Mouse (Mus musculus) megakaryocyte, adult 5-6 weeks (primary cell): ENCODE measurements around the gene Trip11. TPM values are rescaled to one million over a fixed set of nuclear protein-coding genes. Genes with fewer than 3 reads are reported as not detected.

Experiments used
- total RNA-seq, 2 experiments: library from RNA; stranded (forward) in 1 of 2; stranded (reverse) in 1 of 2; fragments of 153-499, 151-499 nt in 1 of 2; fragments of 221-1000, 200-1000 nt in 1 of 2; gene quantifications; 2 replicates each; pipeline versions ENCODE4 v1.2.3 to v1.2.4; 2015 to 2017

The Trip11 gene
- total RNA-seq, 2 experiments from 2014 or later, result 29.6 to 33.8 TPM

Other genes starting within 250 kb of the Trip11 start
- gene Tc2n, start 194.7 kb downstream of the Trip11 start, total RNA-seq (2015), result not detected in 2 replicates
- not detected in 2 replicates for gene Tc2n, start 194.7 kb downstream of the Trip11 start, total RNA-seq (2017)
- 0.33 and 0.89 TPM in 2 replicates for gene Fbln5, start 94.2 kb downstream of the Trip11 start, total RNA-seq (2015)
- gene Fbln5, start 94.2 kb downstream of the Trip11 start, total RNA-seq (2017), result 0.48 TPM in 1 of 2 replicates, not detected in the other
- 24.4 and 26.8 TPM in 2 replicates for gene Atxn3, start 45.0 kb upstream of the Trip11 start, total RNA-seq (2015)
- gene Atxn3, start 45.0 kb upstream of the Trip11 start, total RNA-seq (2017), result 51.3 and 53.4 TPM in 2 replicates
- gene Cpsf2, start 62.7 kb upstream of the Trip11 start, total RNA-seq (2015), result 28.0 and 29.3 TPM in 2 replicates
- gene Cpsf2, start 62.7 kb upstream of the Trip11 start, total RNA-seq (2017), result 43.3 and 45.3 TPM in 2 replicates
- gene Slc24a4, start 215.5 kb upstream of the Trip11 start, total RNA-seq (2015), result not detected in 2 replicates
- gene Slc24a4, start 215.5 kb upstream of the Trip11 start, total RNA-seq (2017), result not detected in 2 replicates